Mouse (Mus musculus) R1 (cell line): ENCODE data around the gene Tbc1d16.
A peak's percentile ranks its signal among the peaks of the same experiment; 100 is the strongest.

Experiments
- DNase-seq: peaks from one replicate; pipeline ENCODE4 v3.0.0-alpha.2; 2018; ENCODE audit warnings: low read depth, low spot score

The Tbc1d16 gene

DNA sequence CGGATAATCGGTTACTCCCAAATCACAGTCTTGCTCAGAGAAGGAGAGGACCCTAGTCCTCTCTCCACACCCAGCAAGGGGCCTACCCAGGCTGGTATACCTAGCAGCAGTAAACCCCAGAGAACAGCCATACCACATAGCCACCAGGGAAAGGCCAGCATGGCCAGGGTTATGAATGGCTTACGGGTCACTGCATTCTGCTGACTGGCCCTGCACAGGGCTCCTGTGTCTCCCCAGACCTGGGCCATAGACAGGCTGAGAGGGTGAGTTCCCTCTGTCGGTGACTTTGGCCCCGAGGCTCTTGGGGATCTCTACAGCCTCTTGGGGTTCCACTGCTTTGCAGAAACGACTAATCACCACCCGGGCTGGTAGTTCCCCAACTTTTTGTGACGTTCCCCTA lies 50.0 kb downstream of the Tbc1d16 start:
- DNase-seq, result no peak

DNA sequence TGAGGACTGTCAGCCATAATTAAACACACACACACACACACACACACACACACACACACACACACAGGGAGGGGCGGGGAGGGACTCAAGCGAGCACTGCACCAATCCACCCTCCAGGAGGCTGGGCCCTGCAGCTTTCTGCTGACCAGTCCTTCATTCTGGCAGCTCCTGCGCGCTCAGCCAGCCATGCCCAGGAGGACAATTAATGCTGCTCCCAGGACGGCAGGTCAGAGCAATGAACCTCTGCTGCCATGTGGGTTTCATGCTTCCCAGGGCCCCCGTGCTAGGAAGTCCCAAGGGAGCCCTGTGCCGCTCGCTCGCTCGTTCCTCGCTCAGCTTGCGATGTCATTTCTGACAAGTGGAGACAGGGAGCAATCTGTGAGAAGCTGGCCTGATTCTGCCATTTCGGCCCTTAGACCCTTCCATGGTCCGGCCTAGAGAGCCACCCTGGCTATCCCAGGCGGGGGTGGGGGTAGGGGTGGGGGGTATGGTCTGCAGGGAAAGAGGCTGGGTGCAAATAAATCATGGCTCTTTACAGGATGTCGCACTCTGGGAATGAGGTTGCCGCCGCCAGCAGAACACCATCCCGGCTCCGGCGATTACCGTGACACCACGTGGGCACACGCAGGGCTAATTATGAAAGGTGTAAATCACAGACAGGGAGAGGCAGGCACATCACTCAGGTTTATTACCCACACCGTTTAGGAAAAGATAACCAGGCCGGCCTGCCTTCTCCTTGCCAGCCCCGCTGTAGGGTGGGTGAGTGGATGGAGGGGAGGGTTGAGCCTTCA lies 51.7 kb downstream of the Tbc1d16 start:
- DNase-seq, result no peak

DNA sequence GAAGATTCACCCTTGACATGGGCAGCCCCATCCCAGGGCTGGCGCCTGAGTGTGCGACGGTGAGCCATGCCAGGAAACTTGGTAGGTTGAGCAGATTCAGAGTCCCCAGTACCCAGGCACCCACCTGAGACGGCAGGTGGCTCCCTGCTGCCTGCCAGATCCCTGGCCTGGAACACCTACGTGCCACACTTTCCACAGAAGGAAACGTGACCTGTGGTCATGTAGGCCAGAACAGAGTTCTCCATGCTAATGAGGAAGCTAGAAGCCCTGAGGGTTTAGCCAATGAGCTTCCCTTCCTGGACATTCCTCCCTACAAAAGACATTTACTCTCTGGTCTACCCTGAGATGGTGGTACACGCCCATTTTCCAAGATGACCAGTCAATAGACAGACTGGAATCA lies 56.7 kb downstream of the Tbc1d16 start:
- no peak for DNase-seq

DNA sequence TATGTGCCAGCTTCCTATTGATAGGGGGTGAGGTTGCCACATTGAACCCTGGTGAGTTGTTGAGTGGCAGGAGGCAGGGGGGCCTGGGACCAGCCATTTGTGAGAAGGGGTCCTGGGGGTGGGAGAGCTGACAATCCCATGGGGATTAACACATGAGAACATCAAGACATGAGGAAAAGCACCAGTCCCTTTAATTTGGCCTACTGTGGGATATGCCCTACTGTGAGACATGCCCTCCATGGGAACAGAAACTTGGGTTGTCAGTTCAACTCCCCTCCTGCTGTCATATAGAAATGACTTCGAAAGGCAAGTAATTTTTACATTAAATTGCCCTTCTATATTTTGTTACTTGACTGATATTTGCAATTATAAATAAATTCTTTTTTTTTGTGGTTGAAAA lies 59.4 kb downstream of the Tbc1d16 start:
- DNase-seq, result no peak

DNA sequence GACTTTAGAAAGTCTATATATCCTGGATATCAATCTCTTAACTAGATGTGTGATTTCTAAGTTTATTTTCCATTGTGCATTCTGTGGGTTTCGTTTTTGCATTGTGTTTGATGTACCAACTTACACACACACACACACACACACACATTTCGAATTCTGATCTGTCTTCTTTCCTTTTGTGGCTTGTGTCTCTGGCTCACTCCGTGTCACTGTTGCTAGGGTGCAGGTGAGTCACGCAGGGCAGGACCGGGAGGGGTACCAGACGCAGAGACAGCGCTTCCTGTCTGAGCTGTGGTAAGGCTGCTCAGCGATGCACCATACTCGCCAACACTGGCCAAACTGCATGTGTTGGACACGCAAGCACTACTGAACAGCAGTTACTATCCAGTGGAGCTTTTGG lies 62.3 kb downstream of the Tbc1d16 start:
- no peak for DNase-seq

DNA sequence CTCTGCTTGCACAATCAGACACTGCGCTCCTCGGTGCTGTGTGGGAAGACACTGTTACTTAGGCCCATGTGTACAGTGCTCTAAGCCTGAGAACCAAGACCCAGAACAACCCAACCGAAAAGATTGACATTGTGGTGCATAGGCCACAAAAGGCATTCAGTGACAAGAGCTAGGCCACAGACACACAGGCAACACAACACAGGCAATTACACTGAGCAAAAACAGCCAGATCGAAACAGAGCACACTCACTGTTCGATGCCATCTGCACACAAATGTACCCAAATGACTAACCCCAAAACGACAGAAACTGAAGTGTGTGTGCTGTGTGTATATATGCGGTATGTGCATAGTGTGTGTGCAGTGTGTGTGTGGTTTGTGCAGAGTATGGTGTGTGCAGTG lies 63.9 kb downstream of the Tbc1d16 start:
- DNase-seq, result no peak

DNA sequence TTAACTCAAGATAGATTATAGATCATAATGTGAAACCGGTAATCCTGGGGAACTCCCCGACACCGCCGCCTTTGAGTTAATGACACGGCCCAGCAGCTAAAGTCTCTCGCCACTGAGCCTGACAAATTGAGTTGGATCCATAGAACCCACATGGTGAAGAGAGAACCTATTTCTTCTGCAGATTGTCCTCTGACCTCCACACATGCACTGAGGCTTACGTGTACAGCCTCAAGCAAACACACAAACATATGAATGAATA lies 64.6 kb downstream of the Tbc1d16 start:
- no peak for DNase-seq

DNA sequence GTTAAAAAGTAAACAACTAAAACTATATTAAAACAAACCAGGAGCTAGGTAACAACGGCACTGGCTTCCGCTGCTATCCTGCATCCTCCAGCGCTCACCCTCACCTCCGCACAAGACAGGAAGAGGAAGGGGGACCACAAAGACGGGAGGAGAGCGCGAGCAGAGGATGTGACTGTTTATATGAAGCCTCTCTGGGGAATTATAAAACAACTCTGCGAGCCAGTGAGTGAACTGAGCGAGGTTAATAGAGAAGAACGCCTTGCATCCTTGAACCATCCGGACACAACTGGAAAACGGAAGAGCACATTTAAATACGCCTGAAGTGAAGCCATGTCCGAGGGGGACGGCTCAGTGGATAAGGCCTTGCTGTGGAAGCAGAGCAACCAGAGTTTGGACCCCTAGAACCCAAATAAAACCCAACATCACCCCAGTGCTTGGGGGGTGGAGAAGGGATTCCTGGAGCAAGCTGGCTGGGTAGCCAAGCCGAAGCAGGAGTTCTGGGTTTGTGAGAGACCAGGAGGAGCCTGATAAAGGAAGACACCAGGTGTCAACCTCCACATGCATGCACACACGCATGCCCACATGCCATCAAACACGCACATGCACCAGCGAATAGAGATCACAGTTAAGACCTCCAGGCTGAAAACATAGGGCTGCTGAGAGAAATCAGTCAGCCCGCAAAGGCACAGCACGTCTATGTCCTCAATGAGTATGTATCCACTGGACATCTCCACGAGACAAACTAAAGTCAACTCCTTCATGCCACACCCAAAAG lies 65.2 kb downstream of the Tbc1d16 start:
- DNase-seq, result no peak

DNA sequence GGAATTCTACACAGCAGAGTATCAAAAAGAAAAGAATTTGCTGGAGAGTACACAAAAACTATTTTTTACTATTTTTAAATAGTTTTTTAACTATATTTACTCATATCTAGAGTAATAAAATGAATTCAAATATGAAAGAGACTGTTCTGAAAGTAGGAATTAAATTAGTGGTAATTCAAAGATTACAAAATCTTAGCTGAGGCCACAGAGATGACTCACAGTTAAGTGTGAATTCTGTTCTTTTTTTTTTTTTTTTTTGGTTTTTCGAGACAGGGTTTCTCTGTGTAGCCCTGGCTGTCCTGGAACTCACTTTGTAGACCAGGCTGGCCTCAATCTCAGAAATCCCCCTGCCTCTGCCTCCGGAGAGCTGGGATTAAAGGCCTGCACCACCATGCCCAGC lies 66.6 kb downstream of the Tbc1d16 start:
- DNase-seq, result no peak

DNA sequence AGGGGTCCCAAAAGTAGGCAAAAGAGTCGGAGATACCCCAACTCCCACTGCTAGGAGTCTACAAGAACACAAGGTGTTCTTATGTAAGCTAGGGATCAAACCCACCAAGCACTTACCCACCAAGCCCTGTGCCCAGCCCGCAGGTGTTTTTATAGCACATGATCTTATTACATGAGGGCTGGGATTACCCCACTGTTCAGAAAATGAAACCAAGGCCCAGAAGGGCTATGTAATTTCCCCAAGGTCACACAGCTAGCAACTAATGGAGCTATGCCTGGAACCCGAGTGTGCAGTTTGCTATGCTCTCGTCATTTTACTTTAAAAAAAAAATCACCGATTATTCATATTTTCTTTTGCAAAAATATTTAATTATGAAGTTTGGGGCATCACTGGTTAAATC lies 68.2 kb downstream of the Tbc1d16 start:
- no peak for DNase-seq

DNA sequence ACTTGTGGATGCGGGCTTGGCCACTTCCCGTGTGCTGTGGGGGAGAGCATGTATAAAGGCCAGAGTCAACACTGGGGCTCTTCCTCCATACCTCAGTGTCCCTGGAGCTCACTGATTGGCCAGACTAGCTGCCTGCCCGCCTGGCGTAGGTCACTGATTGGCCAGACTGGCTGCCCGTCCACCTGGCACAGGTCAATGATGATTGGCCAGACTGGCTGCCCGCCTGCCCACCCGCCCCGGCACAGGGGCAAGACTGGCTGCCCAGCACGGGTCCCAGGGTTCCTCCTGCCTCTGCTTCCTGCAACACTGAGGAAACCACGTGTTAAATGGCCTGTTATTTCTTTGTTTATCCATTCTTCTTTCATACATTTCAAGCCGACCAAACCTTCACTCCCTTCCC lies 68.8 kb downstream of the Tbc1d16 start:
- peak; percentile 83 for DNase-seq

DNA sequence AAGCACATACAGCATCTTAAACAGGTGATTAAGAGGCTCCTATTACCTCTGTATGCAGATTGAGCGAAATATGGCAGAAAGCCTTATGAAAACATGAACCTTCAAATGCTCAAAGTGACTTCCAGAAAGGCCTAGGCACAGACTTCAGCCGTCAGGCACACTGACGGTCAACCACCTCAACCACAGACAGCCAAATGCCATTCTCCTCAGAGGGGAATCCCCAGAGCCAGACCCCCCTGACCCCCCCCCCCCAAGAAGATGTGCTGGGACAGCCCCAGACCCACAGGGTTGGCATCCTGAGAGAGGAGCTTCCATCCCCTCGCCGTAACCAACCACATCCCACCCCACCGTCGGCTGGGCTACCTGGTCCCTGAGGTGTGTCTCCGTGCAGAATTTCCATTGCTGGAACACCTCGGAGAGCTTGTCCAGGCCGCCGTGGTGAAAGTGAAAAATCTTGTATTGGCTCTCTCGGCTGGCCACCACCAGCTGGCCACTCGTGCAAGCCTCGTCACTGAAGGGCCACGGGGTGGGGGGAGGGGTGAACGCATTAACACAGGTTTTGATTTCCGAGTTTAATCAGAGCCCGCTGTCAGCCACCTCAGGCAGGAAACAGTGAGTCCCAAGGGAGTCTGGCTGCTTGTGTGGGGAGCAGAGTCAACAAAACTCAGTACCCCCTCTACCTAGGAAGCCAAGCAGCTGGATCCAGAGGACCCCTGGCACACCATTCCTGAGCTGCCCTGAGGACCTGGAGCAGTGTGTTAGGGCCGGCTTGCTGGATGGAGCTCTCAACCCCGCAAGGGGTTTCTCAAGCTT lies 70.7 kb downstream of the Tbc1d16 start:
- DNase-seq, result no peak

DNA sequence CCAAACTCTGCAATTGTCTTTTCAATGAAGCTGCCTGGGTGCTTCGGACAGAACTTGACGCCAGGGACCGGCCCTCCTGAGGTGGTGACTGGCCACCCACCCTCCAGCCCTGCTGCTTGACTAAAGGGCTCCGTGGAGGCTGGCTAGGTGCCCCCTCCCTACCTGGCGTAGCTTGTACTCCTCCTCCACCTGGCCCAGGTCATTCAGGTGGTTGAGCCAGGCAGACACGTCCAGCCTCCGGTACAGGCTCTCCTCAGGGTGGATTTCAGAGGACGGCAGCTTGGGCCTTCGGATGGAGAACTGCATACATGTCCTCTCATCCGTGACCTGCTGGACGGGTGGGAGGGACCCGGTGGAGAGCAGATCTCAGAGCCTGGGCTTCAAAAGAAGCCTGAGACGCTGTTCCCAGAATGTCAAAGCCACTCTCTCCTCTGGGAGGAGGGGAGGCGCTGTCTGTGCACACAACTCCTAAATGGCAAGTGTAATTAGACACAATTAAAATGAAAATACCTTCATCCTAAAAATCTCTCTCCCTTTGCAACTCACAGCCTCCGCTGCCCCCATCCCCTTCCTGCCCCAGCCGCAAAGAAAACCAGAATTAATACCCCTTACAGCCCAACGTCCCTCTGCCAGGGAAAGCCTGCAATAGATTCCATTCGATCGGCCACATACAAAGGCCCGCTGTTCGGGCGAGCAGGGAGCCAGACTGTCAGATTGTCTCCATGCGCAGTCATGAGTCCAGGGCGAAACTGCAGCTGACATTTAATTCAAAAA lies 71.6 kb downstream of the Tbc1d16 start:
- DNase-seq, result peak; percentile 23

DNA sequence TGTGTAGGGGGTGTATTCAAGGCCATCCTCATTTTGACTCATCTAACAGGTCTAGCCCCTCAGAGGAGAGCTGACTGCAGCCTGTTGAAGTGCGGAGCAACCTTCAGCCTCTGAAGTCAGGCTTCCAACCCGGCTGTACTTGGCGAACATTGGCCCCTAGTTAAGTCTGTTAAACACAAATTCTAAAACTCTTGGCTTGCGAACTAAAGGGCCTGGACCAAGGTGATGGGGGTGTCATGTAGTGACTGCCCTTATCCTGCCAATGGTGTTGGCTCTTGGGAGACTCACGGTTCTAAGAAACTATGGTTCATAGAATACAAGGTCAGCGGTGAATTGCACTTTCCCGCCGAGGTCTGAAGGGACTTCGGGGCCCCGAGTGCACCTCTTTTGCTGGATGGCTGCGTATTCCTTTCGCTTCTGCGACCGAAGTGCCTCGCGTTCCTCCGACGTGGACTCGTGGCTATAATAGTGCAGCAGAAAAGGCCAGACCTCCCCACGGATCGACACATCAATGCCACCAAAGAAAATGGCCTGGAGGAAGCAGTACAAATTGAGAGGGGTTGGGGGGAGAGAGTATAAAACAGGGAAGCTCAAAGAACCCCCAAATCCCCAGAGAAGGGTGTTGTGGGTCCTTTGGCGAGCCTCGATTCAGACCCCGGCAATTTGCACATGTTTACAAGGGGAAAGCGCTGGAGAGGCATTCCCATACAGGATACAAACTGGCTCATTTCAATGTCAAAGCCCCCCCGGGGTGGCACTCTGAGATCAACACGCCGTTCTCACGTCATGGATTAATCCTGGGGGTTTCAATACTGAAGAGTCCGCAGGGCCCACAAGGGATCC lies 72.4 kb downstream of the Tbc1d16 start:
- peak; percentile 93 for DNase-seq

DNA sequence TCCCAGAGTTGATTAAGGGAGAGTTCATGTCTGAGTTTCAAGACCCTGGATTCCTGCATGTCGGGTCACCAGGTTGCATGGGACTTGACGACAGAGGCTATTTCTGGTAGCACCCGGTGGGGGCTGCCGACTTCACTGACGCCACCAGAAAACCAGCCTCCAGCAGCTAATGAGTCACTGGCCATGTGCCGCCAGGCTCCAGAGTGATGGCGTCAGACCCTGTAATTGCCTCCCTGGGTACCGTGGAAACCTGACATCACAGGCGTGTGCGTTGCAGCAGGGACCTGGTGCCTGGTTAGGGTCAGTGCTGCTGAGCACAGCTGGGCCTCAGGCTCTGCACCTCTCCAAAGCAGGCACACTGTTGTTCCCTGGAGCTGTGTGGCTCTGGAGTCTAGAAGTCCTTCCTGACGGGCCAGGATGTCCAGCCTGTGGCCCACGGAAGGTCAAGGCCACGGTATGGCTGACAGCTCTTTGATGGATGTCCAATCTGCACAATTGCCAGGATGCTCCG lies 75.9 kb downstream of the Tbc1d16 start:
- no peak for DNase-seq

DNA sequence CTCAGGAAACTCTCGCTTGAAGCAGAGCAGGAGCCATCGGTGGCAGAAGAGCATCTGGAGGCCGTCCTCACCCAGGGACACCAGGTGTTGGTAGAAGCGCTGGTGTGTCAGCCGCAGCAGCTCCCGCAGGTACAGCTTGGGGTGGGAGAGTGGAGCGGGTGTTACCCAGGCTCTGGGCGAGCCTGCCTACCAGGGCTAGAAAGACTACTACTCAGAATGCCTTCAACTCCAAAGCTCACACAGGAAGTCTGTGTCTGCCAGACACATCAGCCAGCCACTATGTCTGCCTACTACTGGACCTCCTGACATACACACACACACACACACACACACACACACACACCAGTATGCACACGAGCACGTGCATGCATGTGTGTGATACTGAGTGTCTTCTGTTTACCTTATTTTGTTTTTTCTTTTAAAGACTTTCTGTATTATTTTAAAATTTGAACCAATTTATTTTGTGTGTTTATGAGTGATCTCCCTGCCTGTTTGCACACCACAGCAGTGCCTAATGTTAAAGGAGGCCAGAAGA lies 77.2 kb downstream of the Tbc1d16 start:
- DNase-seq, result no peak

DNA sequence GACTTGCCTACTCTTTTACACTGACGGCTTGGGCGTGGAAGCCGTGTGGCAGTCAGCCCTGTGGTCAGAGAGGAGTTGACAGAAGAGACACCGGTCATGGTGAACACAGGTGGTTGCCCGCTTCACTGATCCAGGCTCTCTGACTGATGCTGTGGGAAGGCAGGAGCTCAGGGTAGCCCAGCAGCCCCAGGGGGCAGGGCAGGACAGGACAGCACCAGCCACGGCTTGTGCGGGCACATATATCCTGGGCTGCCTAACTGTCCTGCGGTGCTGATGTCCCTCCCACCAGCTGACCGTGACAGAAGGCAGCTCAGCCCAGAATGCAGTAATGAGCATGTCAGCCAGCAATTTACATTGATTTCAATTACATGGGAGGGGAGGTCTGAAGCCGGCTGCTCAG lies 77.9 kb downstream of the Tbc1d16 start:
- DNase-seq, result no peak

DNA sequence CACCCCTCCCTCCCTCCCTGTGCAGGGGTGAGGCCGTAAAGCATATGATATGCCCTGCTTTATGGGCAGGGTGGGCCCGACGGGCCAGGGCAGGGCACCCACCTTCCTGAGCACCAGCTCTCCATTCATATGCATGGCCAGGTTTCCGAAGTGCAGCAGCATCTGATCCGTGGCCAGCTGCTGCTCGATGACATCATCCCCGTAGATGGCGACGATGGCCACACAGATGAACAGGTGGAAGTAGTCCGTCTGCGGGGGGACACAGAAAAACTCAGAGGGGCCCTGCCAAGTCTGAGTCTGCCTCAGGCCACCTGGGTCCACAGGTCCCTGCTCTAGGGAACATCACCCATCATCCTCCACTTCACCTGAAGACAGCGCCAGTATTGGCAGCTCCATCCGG lies 79.5 kb downstream of the Tbc1d16 start:
- no peak for DNase-seq

DNA sequence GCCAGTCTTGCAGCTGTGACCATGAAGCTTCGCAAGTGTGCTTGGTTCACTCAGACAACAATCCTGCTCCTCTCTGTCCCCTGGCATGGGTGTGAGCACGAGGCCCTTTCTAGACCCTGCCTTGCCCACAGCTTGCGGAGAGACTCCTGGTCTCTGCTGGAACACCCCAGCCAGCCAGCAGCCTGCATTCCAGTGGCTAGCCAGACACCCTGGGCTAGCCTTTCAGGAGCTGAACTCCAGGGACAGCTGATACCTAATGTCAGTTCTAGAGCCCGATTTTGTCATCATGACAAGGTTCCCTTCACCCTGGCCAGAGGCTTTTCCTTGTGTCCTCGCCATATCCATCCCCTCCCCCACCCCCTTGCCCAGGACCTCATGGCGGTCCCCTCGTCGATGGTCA lies 81.1 kb downstream of the Tbc1d16 start:
- DNase-seq, result no peak

DNA sequence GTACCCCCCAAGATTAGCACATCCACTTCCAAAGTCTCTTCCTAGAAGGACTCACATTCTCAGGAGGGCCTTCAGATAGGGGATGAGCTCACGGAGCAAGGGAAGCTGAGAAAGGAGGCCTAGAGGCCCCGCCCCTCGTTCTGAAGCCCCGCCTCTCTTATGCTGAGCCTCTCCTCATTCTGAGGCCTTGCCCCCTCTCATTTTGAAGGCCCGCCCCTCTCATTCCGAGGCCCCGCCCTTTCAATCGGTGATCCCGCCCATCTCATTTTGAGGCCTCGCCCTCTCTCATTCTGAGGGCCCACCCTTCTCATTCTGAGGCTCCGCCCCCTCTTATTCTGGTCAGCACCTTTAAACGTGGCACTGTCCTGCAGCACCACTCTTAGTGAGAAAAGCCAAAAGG lies 82.2 kb downstream of the Tbc1d16 start:
- DNase-seq, result peak; percentile 89
